Mouse (Mus musculus): ENCODE results near the gene Gm20517.

Gene Gm20517

GRCm38 (mm10) chr17:47711883-47712282 is 100.5 kb downstream of the Gm20517 start:
- DNase-seq, result no peak

GRCm38 (mm10) chr17:47712889-47713571 is 101.6 kb downstream of the Gm20517 start:
- DNase-seq, result no peak

- no peak for DNase-seq
These were observed 103.6 kb downstream of the Gm20517 start for GRCm38 (mm10) chr17:47715037-47715436.

- no peak for DNase-seq
These were observed 109.8 kb downstream of the Gm20517 start for GRCm38 (mm10) chr17:47721183-47721582.

GRCm38 (mm10) chr17:47726566-47726965 is 115.2 kb downstream of the Gm20517 start, which contains the start of gene Pgc:
Gene Pgc (plus strand): TSS chr17:47726842.
- DNase-seq, result no peak

GRCm38 (mm10) chr17:47730633-47731575 is 119.5 kb downstream of the Gm20517 start:
- DNase-seq, result no peak
